Mouse (Mus musculus): Measurements from ENCODE around the gene Rbm47. TPM values are rescaled to one million over a fixed set of nuclear protein-coding genes. Genes with fewer than 3 reads are reported as not detected.

The Rbm47 gene
- polyA plus RNA-seq, 1 experiment from 2014 or later, result 2.0 TPM

- Histone ChIP-seq H3K4me1 (replicated peaks; ENCODE audit: control insufficient read depth, insufficient read depth, low read length) (peaks cover 15% of the 10 kb centered on the region), H3K27me3 (replicated peaks; ENCODE audit: control insufficient read depth, insufficient read depth, low read length) (peaks cover 28% of the 10 kb centered on the region), H3K36me3 (ENCODE audit: control insufficient read depth, insufficient read depth) (no peaks in the 10 kb centered on the region), H3K27ac (ENCODE audit: low read length) (no peak overlapping the region), H3K4me3 (replicated peaks; ENCODE audit: low read length) (peak overlapping the region; percentile 45), H3K4me2 (ENCODE audit: low read length) (peak overlapping the region; percentile 81), H3K9me3 (ENCODE audit: control insufficient read depth, low read length) (no peaks in the 10 kb centered on the region), H3K9ac (replicated peaks; ENCODE audit: low read depth, low read length) (peak overlapping the region; percentile 52)
- ATAC-seq, result no peak
- 3% methylated on average over 18 of the region's 18 CpGs for WGBS
These were observed 22.7 kb downstream of the Rbm47 start for GRCm38 (mm10) chr5:66150106-66150705.

- ATAC-seq, result no peak
- Histone ChIP-seq H3K27me3 (replicated peaks; ENCODE audit: control insufficient read depth, insufficient read depth, low read length) (peaks cover 28% of the 10 kb centered on the region), H3K4me3 (replicated peaks; ENCODE audit: low read length) (no peak overlapping the region), H3K27ac (ENCODE audit: low read length) (no peak overlapping the region), H3K4me1 (replicated peaks; ENCODE audit: control insufficient read depth, insufficient read depth, low read length) (peaks cover 15% of the 10 kb centered on the region), H3K4me2 (ENCODE audit: low read length) (no peak overlapping the region), H3K9ac (replicated peaks; ENCODE audit: low read depth, low read length) (no peak overlapping the region), H3K36me3 (ENCODE audit: control insufficient read depth, insufficient read depth) (no peaks in the 10 kb centered on the region), H3K9me3 (ENCODE audit: control insufficient read depth, low read length) (no peaks in the 10 kb centered on the region)
- 29% methylated on average over 3 of the region's 3 CpGs for WGBS
These were observed 23.3 kb downstream of the Rbm47 start for GRCm38 (mm10) chr5:66149571-66149970.

- WGBS, result 72% methylated on average over 2 of the region's 2 CpGs
- H3K9ac ChIP-seq (replicated peaks; ENCODE audit: low read depth, low read length), result no peak overlapping the region
- H3K27ac ChIP-seq (ENCODE audit: low read length), result no peak overlapping the region
- H3K4me3 ChIP-seq (replicated peaks; ENCODE audit: low read length), result no peak overlapping the region
- H3K27me3 ChIP-seq (replicated peaks; ENCODE audit: control insufficient read depth, insufficient read depth, low read length), result peaks cover 28% of the 10 kb centered on the region
- H3K9me3 ChIP-seq (ENCODE audit: control insufficient read depth, low read length), result no peaks in the 10 kb centered on the region
- peaks cover 15% of the 10 kb centered on the region for H3K4me1 ChIP-seq (replicated peaks; ENCODE audit: control insufficient read depth, insufficient read depth, low read length)
- no peak for ATAC-seq
- no peaks in the 10 kb centered on the region for H3K36me3 ChIP-seq (ENCODE audit: control insufficient read depth, insufficient read depth)
- H3K4me2 ChIP-seq (ENCODE audit: low read length), result no peak overlapping the region
These were observed 23.8 kb downstream of the Rbm47 start for GRCm38 (mm10) chr5:66149111-66149510.

- peaks cover 15% of the 10 kb centered on the region for H3K4me1 ChIP-seq (replicated peaks; ENCODE audit: control insufficient read depth, insufficient read depth, low read length)
- 99% methylated on average over 3 of the region's 3 CpGs for WGBS
- ATAC-seq, result no peak
These were observed 25.6 kb downstream of the Rbm47 start for GRCm38 (mm10) chr5:66147313-66147712.

GRCm38 (mm10) chr5:66145583-66145982 lies 27.3 kb downstream of the Rbm47 start:
- H3K4me3 ChIP-seq (replicated peaks; ENCODE audit: low read length), result no peak overlapping the region
- H3K4me1 ChIP-seq (replicated peaks; ENCODE audit: control insufficient read depth, insufficient read depth, low read length), result peaks cover 3% of the 10 kb centered on the region
- H3K27me3 ChIP-seq (replicated peaks; ENCODE audit: control insufficient read depth, insufficient read depth, low read length), result peaks cover 14% of the 10 kb centered on the region
- 84% methylated on average over 5 of the region's 5 CpGs for WGBS
- H3K36me3 ChIP-seq (ENCODE audit: control insufficient read depth, insufficient read depth), result no peaks in the 10 kb centered on the region
- no peaks in the 10 kb centered on the region for H3K9me3 ChIP-seq (ENCODE audit: control insufficient read depth, low read length)
- no peak for ATAC-seq
- no peak overlapping the region for H3K9ac ChIP-seq (replicated peaks; ENCODE audit: low read depth, low read length)
- H3K4me2 ChIP-seq (ENCODE audit: low read length), result no peak overlapping the region
- H3K27ac ChIP-seq (ENCODE audit: low read length), result no peak overlapping the region

More at GRCm38 (mm10) chr5:66147313-66147712, 25.6 kb downstream of the Rbm47 start:
- Histone ChIP-seq H3K36me3 (ENCODE audit: control insufficient read depth, insufficient read depth) (no peaks in the 10 kb centered on the region), H3K27me3 (replicated peaks; ENCODE audit: control insufficient read depth, insufficient read depth, low read length) (peaks cover 27% of the 10 kb centered on the region), H3K4me2 (ENCODE audit: low read length) (no peak overlapping the region), H3K27ac (ENCODE audit: low read length) (no peak overlapping the region), H3K9me3 (ENCODE audit: control insufficient read depth, low read length) (no peaks in the 10 kb centered on the region), H3K4me3 (replicated peaks; ENCODE audit: low read length) (no peak overlapping the region), H3K9ac (replicated peaks; ENCODE audit: low read depth, low read length) (no peak overlapping the region)

GRCm38 (mm10) chr5:66143093-66144032 lies 29.6 kb downstream of the Rbm47 start:
- Histone ChIP-seq H3K36me3 (ENCODE audit: control insufficient read depth, insufficient read depth) (no peaks in the 10 kb centered on the region), H3K27me3 (replicated peaks; ENCODE audit: control insufficient read depth, insufficient read depth, low read length) (no peaks in the 10 kb centered on the region), H3K27ac (ENCODE audit: low read length) (no peak overlapping the region), H3K9me3 (ENCODE audit: control insufficient read depth, low read length) (no peaks in the 10 kb centered on the region), H3K4me3 (replicated peaks; ENCODE audit: low read length) (no peak overlapping the region), H3K9ac (replicated peaks; ENCODE audit: low read depth, low read length) (no peak overlapping the region), H3K4me2 (ENCODE audit: low read length) (no peak overlapping the region), H3K4me1 (replicated peaks; ENCODE audit: control insufficient read depth, insufficient read depth, low read length) (no peaks in the 10 kb centered on the region)
- ATAC-seq, result no peak
- 84% methylated on average over 14 of the region's 14 CpGs for WGBS

- Histone ChIP-seq H3K9ac (replicated peaks; ENCODE audit: low read depth, low read length) (no peak overlapping the region), H3K9me3 (ENCODE audit: control insufficient read depth, low read length) (no peaks in the 10 kb centered on the region), H3K27ac (ENCODE audit: low read length) (no peak overlapping the region), H3K4me1 (replicated peaks; ENCODE audit: control insufficient read depth, insufficient read depth, low read length) (no peaks in the 10 kb centered on the region), H3K4me3 (replicated peaks; ENCODE audit: low read length) (no peak overlapping the region), H3K27me3 (replicated peaks; ENCODE audit: control insufficient read depth, insufficient read depth, low read length) (no peaks in the 10 kb centered on the region), H3K4me2 (ENCODE audit: low read length) (no peak overlapping the region), H3K36me3 (ENCODE audit: control insufficient read depth, insufficient read depth) (no peaks in the 10 kb centered on the region)
- 87% methylated on average over 4 of the region's 4 CpGs for WGBS
- ATAC-seq, result no peak
These were observed 31.4 kb downstream of the Rbm47 start for GRCm38 (mm10) chr5:66141474-66141873.

GRCm38 (mm10) chr5:66139634-66140295 lies 33.2 kb downstream of the Rbm47 start:
- H3K36me3 ChIP-seq (ENCODE audit: control insufficient read depth, insufficient read depth), result no peaks in the 10 kb centered on the region
- H3K4me3 ChIP-seq (replicated peaks; ENCODE audit: low read length), result no peak overlapping the region
- 32% methylated on average over 6 of the region's 6 CpGs for WGBS
- no peak overlapping the region for H3K4me2 ChIP-seq (ENCODE audit: low read length)
- no peak overlapping the region for H3K27ac ChIP-seq (ENCODE audit: low read length)
- no peak for ATAC-seq
- no peaks in the 10 kb centered on the region for H3K9me3 ChIP-seq (ENCODE audit: control insufficient read depth, low read length)
- no peaks in the 10 kb centered on the region for H3K4me1 ChIP-seq (replicated peaks; ENCODE audit: control insufficient read depth, insufficient read depth, low read length)
- H3K9ac ChIP-seq (replicated peaks; ENCODE audit: low read depth, low read length), result no peak overlapping the region
- H3K27me3 ChIP-seq (replicated peaks; ENCODE audit: control insufficient read depth, insufficient read depth, low read length), result no peaks in the 10 kb centered on the region

GRCm38 (mm10) chr5:66139171-66139570 lies 33.7 kb downstream of the Rbm47 start:
- ATAC-seq, result no peak
- no peak overlapping the region for H3K27ac ChIP-seq (ENCODE audit: low read length)
- H3K27me3 ChIP-seq (replicated peaks; ENCODE audit: control insufficient read depth, insufficient read depth, low read length), result no peaks in the 10 kb centered on the region
- no peak overlapping the region for H3K4me2 ChIP-seq (ENCODE audit: low read length)
- H3K4me1 ChIP-seq (replicated peaks; ENCODE audit: control insufficient read depth, insufficient read depth, low read length), result no peaks in the 10 kb centered on the region
- no peaks in the 10 kb centered on the region for H3K9me3 ChIP-seq (ENCODE audit: control insufficient read depth, low read length)
- no peak overlapping the region for H3K4me3 ChIP-seq (replicated peaks; ENCODE audit: low read length)
- H3K36me3 ChIP-seq (ENCODE audit: control insufficient read depth, insufficient read depth), result no peaks in the 10 kb centered on the region
- no peak overlapping the region for H3K9ac ChIP-seq (replicated peaks; ENCODE audit: low read depth, low read length)
- 76% methylated on average over 6 of the region's 6 CpGs for WGBS

All from forebrain, embryonic 16.5 days (tissue).